Mouse (Mus musculus) liver, postnatal 0 days (tissue): ENCODE data around the gene Ankrd26. TPM values are rescaled to one million over a fixed set of nuclear protein-coding genes. Genes with fewer than 3 reads are reported as not detected.

Experiments used
- ATAC-seq: fragments of 200-750 bp; cut with Nextera tagmentation; 2 replicates; pipeline ENCODE4 v1.8.0; 2017; ENCODE audit warnings: mild to moderate bottlenecking, moderate library complexity
- DNase-seq: peaks from one replicate; pipeline ENCODE4 v3.0.0-alpha.2; 2016
- H3K27ac ChIP-seq: fragments of 300-500 bp; sonication (generic); 2 replicates; pipeline ENCODE4 v1.5.1; 2014; ENCODE audit warnings: antibody characterized with exemption, moderate library complexity, mild to moderate bottlenecking, low read depth
- H3K27me3 ChIP-seq: fragments of 300-500 bp; sonication (generic); 2 replicates; pipeline ENCODE4 v1.6.1; 2014; ENCODE audit warnings: low read length, control low read depth, mixed read lengths; ENCODE audit not compliant: insufficient read depth
- H3K36me3 ChIP-seq: fragments of 300-500 bp; sonication (generic); replicated peaks from 2 replicates; pipeline ENCODE4 v1.6.1; 2014; ENCODE audit warnings: mild to moderate bottlenecking, control low read depth, low read length, moderate library complexity, mixed read lengths; ENCODE audit not compliant: insufficient read depth
- H3K4me1 ChIP-seq: fragments of 300-500 bp; sonication (generic); 2 replicates; pipeline ENCODE4 v1.6.1; 2014; ENCODE audit warnings: antibody characterized with exemption, mild to moderate bottlenecking, control low read depth; ENCODE audit not compliant: insufficient read depth
- H3K4me2 ChIP-seq: fragments of 300-500 bp; sonication (generic); 2 replicates; pipeline ENCODE4 v1.6.1; 2014; ENCODE audit warnings: low read depth, mild to moderate bottlenecking, low read length, moderate library complexity, mixed read lengths
- H3K4me3 ChIP-seq: fragments of 300-500 bp; sonication (generic); 2 replicates; pipeline ENCODE4 v1.5.1; 2014; ENCODE audit warnings: low read depth, low read length
- H3K9ac ChIP-seq: fragments of 300-500 bp; sonication (generic); replicated peaks from 2 replicates; pipeline ENCODE4 v1.6.1; 2014; ENCODE audit warnings: mild to moderate bottlenecking, moderate library complexity
- H3K9me3 ChIP-seq: fragments of 300-500 bp; sonication (generic); 2 replicates; pipeline ENCODE4 v1.6.1; 2016; ENCODE audit warnings: mild to moderate bottlenecking, control low read depth, low read length, mixed read lengths
- CTCF ChIP-seq: sonication (generic); IDR thresholded peaks from 2 replicates; pipeline ENCODE4 v1.5.1; 2016; ENCODE audit warnings: antibody characterized with exemption, low read depth
- EP300 ChIP-seq: IDR thresholded peaks from 2 replicates; pipeline ENCODE4 v1.6.1; 2016; ENCODE audit warnings: antibody characterized with exemption, low read depth, mild to moderate bottlenecking
- WGBS: fragments of 180-500 bp; shearing (Covaris S2); extraction: QIAGEN DNeasy Blood & Tissue Kit; methylation state at CpG from one replicate; pipeline ENCODE4 v1.1.7; 2014; ENCODE audit not compliant: insufficient replicate concordance; 5-methylcytosine and 5-hydroxymethylcytosine counted together
- polyA plus RNA-seq: library from polyadenylated mRNA; unstranded; fragments of >200 nt; fragmentation: Nextera tagmentation; extraction: Ambion mirVana; gene quantifications from 2 replicates; pipeline ENCODE4 v1.2.1, GENCODE M21; 2015

Ankrd26 gene
- polyA plus RNA-seq, 1 experiment from 2014 or later = 3.8 TPM

DNA sequence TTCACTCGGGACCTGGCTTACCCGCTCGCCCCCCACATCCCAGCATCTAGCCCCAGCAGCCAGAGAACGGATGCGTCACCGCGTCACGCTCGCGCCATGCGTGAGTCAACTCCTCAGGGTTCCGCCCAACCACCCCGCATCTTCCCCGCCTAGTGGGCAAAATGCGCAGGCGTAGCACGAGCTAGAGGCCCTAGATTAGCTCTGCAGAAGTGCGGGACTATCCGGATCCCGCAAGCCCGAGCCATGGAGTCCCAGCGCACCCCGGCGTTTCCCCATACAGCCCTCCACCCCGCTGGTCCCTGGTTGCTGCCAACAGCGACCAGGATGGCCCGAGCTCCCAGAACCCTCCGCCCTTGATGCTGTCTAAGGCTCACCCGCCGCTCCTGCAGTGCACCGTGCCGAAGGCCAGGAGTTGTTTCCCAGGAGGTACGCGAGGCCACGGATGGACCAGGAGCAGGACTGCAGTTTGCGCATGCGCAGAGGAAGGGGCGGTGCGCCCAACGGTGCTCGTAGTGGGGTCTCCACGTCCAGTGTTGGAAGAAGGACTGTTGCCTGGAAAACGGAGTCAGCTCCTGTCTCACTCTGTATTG is 106.9 kb downstream of the Ankrd26 start, which contains the start of gene Zfp248:
Zfp248 (minus strand) TSS at position 487 of the 590 bp plus-strand sequence.
- TF ChIP-seq EP300 (no peak), CTCF (peak; percentile 53)
- H3K36me3 ChIP-seq = no peaks in the 10 kb centered on the region
- DNase-seq (peak; percentile 76), ATAC-seq (peak; percentile 90)
- H3K27me3 ChIP-seq = no peaks in the 10 kb centered on the region
- H3K4me3 ChIP-seq = peak within 1 kb of the TSS; percentile 62
- WGBS = under 1% methylated on average over 43 of the region's 43 CpGs
- H3K9ac ChIP-seq = peak within 1 kb of the TSS; percentile 67
- H3K27ac ChIP-seq = peak within 1 kb of the TSS; percentile 59; the same call in 1 of the 2 replicates
- H3K9me3 ChIP-seq = no peaks in the 10 kb centered on the region
- peaks cover 3% of the 10 kb centered on the region; the same call in 1 of the 2 replicates for H3K4me1 ChIP-seq
- peak within 1 kb of the TSS; percentile 87 for H3K4me2 ChIP-seq

DNA sequence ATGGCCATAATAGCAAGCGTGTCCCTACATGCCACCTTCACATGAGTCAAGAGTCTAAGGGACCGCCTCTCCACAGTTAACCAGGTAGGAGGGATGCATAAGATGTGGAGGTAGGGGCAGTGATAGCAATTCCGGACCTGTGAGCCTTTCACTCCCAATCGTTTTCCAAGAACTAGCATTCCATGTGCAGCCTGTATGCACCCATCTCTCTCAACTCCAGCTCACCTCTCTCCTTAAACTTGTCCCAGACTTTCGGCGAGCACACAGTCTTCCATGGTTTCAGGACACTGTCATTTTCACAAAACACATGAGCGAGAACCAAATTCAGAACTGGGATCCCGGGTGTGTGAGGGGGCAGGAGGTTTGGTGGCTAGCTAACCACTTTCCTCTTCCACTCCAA is 107.6 kb downstream of the Ankrd26 start:
- peak overlapping the region; percentile 67; the same call in 1 of the 2 replicates for H3K9ac ChIP-seq
- H3K27ac ChIP-seq = no peak overlapping the region
- no peaks in the 10 kb centered on the region for H3K27me3 ChIP-seq
- H3K4me1 ChIP-seq = peaks cover 3% of the 10 kb centered on the region; the same call in 1 of the 2 replicates
- TF ChIP-seq EP300 (no peak), CTCF (no peak)
- DNase-seq = no peak
- peak overlapping the region; percentile 62 for H3K4me3 ChIP-seq
- WGBS = 49% methylated on average over 8 of the region's 8 CpGs
- H3K36me3 ChIP-seq = no peaks in the 10 kb centered on the region
- no peak for ATAC-seq
- no peaks in the 10 kb centered on the region for H3K9me3 ChIP-seq
- peak overlapping the region; percentile 87 for H3K4me2 ChIP-seq

Other genes with a start within 250 kb of the Ankrd26 start
- 6.5 and 8.5 TPM in 2 replicates for gene Bms1, start 142.8 kb downstream of the Ankrd26 start, polyA plus RNA-seq
- gene Zfp248, start 106.7 kb downstream of the Ankrd26 start, polyA plus RNA-seq = 0.46 and 0.53 TPM in 2 replicates
- gene Zfp9, start 82.9 kb downstream of the Ankrd26 start, polyA plus RNA-seq = 0.62 and 0.67 TPM in 2 replicates